Comparison of ENCODE assay signal across 8 mouse cellular contexts in the genomic region with DNA sequence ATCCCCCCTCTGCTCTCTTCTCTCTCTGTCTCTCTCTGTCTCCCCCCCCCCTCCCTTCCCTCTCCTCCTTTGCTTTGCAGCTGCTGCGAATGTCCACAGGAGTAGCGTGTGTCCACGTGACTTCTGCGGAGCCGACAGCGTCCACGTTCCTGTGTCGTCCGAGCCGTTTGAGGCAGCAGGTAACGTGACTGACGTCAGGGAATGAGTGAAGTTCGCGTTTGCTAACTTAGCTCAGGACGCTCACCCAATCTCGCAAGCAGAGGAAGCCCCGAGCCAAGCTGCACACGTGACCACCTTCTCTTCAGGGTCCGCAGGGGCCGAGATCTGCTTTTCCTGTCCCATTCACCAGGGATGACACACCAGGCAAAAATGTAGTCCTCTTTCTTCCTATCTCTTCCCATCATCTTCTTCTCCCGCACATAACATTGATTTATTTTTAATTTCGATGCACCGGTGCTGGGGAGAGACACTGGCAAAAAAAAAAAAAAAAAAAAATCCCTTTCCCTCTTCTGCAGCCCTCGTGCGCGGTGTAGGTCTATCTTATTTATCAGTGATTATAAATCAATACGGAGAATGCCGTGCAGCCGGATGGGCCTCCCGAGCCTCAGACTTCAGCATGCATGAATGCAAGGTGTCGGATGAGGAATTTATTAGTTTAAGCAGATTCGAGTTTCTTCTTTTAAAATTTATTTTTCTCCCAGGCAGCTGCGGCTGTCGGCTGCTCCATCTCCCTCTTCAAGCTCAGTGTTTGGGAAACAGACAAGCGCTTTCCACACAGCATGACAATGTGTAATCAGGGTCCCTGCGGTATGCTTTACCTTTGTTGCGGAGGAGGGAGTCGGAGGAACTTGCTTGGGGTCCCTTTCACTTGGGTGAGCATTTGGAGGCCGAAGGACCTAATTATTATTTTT.
DNase-seq lines count a peak whose midpoint lies in the region; ATAC-seq and TF ChIP-seq lines count a peak whose summit lies in the region.

No protein-coding gene starts in this region.

- WGBS in lung, embryonic 15.5 days = 1% methylated on average over 39 of the region's 39 CpGs
- WGBS in forebrain, postnatal 0 days = 2% methylated on average over 39 of the region's 39 CpGs
- WGBS in liver, embryonic 13.5 days (ENCODE audit: insufficient replicate concordance) = 2% methylated on average over 39 of the region's 39 CpGs

- peak overlapping the region; percentile 78 for H3K4me2 ChIP-seq in lung, embryonic 15.5 days
- H3K4me2 ChIP-seq in forebrain, postnatal 0 days (ENCODE audit: low read depth) = peak overlapping the region; percentile 76
- H3K4me2 ChIP-seq in liver, embryonic 13.5 days = peak overlapping the region; percentile 48

- TF ChIP-seq CTCF in forebrain, postnatal 0 days (IDR thresholded peaks at IDR 0.05; ENCODE audit: low read depth) = no peak

- H3K4me1 ChIP-seq in lung, embryonic 15.5 days = peaks cover 14% of the 10 kb centered on the region; the same call in 1 of the 2 replicates
- peaks cover 11% of the 10 kb centered on the region for H3K4me1 ChIP-seq in forebrain, postnatal 0 days (ENCODE audit: insufficient read depth)
- no peaks in the 10 kb centered on the region for H3K4me1 ChIP-seq in liver, embryonic 13.5 days (replicated peaks)

- no peak overlapping the region for H3K27ac ChIP-seq in lung, embryonic 15.5 days
- H3K27ac ChIP-seq in forebrain, postnatal 0 days (ENCODE audit: low read depth, low read length) = peak overlapping the region; percentile 80
- H3K27ac ChIP-seq in liver, embryonic 13.5 days = no peak overlapping the region

- H3K9ac ChIP-seq in lung, embryonic 15.5 days = no peak overlapping the region
- peak overlapping the region; percentile 43 for H3K9ac ChIP-seq in forebrain, postnatal 0 days
- no peak overlapping the region for H3K9ac ChIP-seq in liver, embryonic 13.5 days

- DNase-seq in cerebellum, adult 18-20 months = peak; percentile 43 to 46
- DNase-seq in cerebellum, adult 9-10 months = no peak
- DNase-seq in lung, postnatal 4 days = no peak
- peak; percentile 69 for DNase-seq in forebrain, postnatal 0 days
- DNase-seq in liver, embryonic 13.5 days = no peak
- peak; percentile 26 for DNase-seq in right cerebral cortex, postnatal 14 days
- DNase-seq in MN1 (ENCODE audit: low spot score) = no peak

- H3K36me3 ChIP-seq in lung, embryonic 15.5 days = no peaks in the 10 kb centered on the region
- H3K36me3 ChIP-seq in forebrain, postnatal 0 days (ENCODE audit: insufficient read depth) = no peaks in the 10 kb centered on the region
- H3K36me3 ChIP-seq in liver, embryonic 13.5 days = no peaks in the 10 kb centered on the region

- H3K9me3 ChIP-seq in lung, embryonic 15.5 days = no peaks in the 10 kb centered on the region
- no peaks in the 10 kb centered on the region for H3K9me3 ChIP-seq in forebrain, postnatal 0 days (ENCODE audit: low read length)
- H3K9me3 ChIP-seq in liver, embryonic 13.5 days (replicated peaks) = no peaks in the 10 kb centered on the region

- peak; percentile 43; the same call in 1 of the 2 replicates for ATAC-seq in lung, embryonic 15.5 days (ENCODE audit: borderline replicate concordance, extremely low read depth, low FRiP score, low TSS enrichment)
- ATAC-seq in forebrain, postnatal 0 days = peak; percentile 53
- no peak for ATAC-seq in liver, embryonic 13.5 days (ENCODE audit: low read depth)

- H3K4me3 ChIP-seq in lung, embryonic 15.5 days = peak overlapping the region; percentile 39
- peak overlapping the region; percentile 36 for H3K4me3 ChIP-seq in forebrain, postnatal 0 days (ENCODE audit: low read depth, low read length)
- peak overlapping the region; percentile 32 for H3K4me3 ChIP-seq in liver, embryonic 13.5 days (replicated peaks)

- peaks cover 37% of the 10 kb centered on the region for H3K27me3 ChIP-seq in lung, embryonic 15.5 days
- H3K27me3 ChIP-seq in forebrain, postnatal 0 days (ENCODE audit: insufficient read depth, low read length) = no peaks in the 10 kb centered on the region
- H3K27me3 ChIP-seq in liver, embryonic 13.5 days = peaks cover 47% of the 10 kb centered on the region

Comparison
In these comparisons a context has a peak if more than half of its experiments do, and no peak if none do; other contexts are left out.
1. DNase-seq: peak in cerebellum, adult 18-20 months (2 of 2), forebrain, postnatal 0 days (single experiment) and right cerebral cortex, postnatal 14 days (single experiment); none in cerebellum, adult 9-10 months (single experiment), lung, postnatal 4 days (0 of 2), liver, embryonic 13.5 days (single experiment) and MN1 (single experiment).
2. Peak in every context shown above with its lines, with median percentiles within 50 percentile points of each other: H3K4me2 ChIP-seq and H3K4me3 ChIP-seq.